In the genomic region with DNA sequence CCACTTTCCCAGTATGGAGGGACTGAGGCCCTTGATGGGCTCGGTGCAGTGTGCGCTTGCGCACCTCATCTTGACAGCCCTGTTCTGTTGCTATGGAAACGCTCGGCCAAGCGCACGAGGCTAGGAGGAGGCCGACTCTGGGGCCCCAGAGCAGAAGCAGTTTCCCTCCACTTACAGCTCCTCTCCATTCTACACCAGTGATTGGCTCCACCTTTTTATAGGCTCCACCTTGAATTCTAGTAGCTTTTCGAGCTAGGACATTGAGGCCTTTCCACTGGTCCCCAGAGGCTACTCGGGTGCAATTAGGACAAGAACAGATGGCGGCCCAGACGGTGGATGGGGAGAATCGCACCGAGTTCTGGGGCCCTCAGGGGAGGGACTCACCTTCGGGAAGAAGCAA, we compare ENCODE assay signal across 10 mouse cellular contexts. TPM values are rescaled to one million over a fixed set of nuclear protein-coding genes. Genes with fewer than 3 reads are reported as not detected.
DNase-seq lines count a peak whose midpoint lies in the region; ATAC-seq lines count a peak whose summit lies in the region.
"Had no signal": no experiment of that assay in that cellular context is flagged by ENCODE, and none has a peak within 500 bp of the region (broad histone marks: within the 10 kb centered on the region; RNA-seq: fewer than 3 reads in every experiment).

No protein-coding gene starts in this region.

- DNase-seq in kidney, postnatal 4 days = peak; percentile 24 to 55
- no peak for DNase-seq in kidney, postnatal 14 days
- peak; percentile 88 for DNase-seq in cerebellum, adult 9-10 months
- DNase-seq in naive thymus-derived CD4-positive, alpha-beta T cell, adult 2 months (ENCODE audit: low read depth) = peak; percentile 29
- DNase-seq in urinary bladder, adult 18-20 months (ENCODE audit: low spot score in 2 of 2) = no peak
- DNase-seq in urinary bladder, postnatal 4 days (ENCODE audit: low spot score in 2 of 2) = no peak
- DNase-seq in urinary bladder, postnatal 36 days (ENCODE audit: low spot score in 2 of 2) = no peak

- 2% methylated on average over 15 of the region's 15 CpGs for whole genome bisulfite sequencing in hindbrain, embryonic 12.5 days

- ATAC-seq in hindbrain, embryonic 12.5 days (ENCODE audit: low FRiP score) = peak; percentile 61
- ATAC-seq: Patski had no signal

- H3K9me3 ChIP-seq in hindbrain, embryonic 12.5 days (replicated peaks) = no peaks in the 10 kb centered on the region

- H3K9ac ChIP-seq in hindbrain, embryonic 12.5 days = peak overlapping the region; percentile 89

- H3K4me1 ChIP-seq in hindbrain, embryonic 12.5 days = peaks cover 31% of the 10 kb centered on the region

- peaks cover 15% of the 10 kb centered on the region; the same call in 1 of the 2 replicates for H3K36me3 ChIP-seq in hindbrain, embryonic 12.5 days

- H3K27ac ChIP-seq in hindbrain, embryonic 12.5 days = peak overlapping the region; percentile 53

- peak overlapping the region; percentile 65 for H3K4me2 ChIP-seq in hindbrain, embryonic 12.5 days (replicated peaks)

- H3K27me3 ChIP-seq in hindbrain, embryonic 12.5 days = peaks cover 68% of the 10 kb centered on the region

- peak overlapping the region; percentile 70 for H3K4me3 ChIP-seq in hindbrain, embryonic 12.5 days

RNA-seq across cellular contexts. Expression of a gene that starts 2.3 kb away (rescaled TPM):
- 36.8 and 37.9 TPM in 2 replicates for polyA plus RNA-seq in hindbrain, embryonic 12.5 days (2016; fragmentation: Nextera tagmentation; extraction: Ambion mirVana)
- polyA plus RNA-seq: heart, postnatal 0 days had no signal

RNA-seq across cellular contexts. Expression of a gene that starts 11.9 kb away (rescaled TPM):
- polyA plus RNA-seq in hindbrain, embryonic 12.5 days (2016; fragmentation: Nextera tagmentation; extraction: Ambion mirVana) = 1.5 and 1.6 TPM in 2 replicates

RNA-seq across cellular contexts. Expression of a gene that starts 26.5 kb away (rescaled TPM):
- polyA plus RNA-seq in hindbrain, embryonic 12.5 days (2016; fragmentation: Nextera tagmentation; extraction: Ambion mirVana) = 7.6 and 8.6 TPM in 2 replicates

RNA-seq across cellular contexts. Expression of a gene that starts 33.1 kb away (rescaled TPM):
- polyA plus RNA-seq in hindbrain, embryonic 12.5 days (2016; fragmentation: Nextera tagmentation; extraction: Ambion mirVana) = 3.7 and 4.2 TPM in 2 replicates

RNA-seq across cellular contexts. Expression of a gene that starts 34.4 kb away (rescaled TPM):
- not detected in 2 replicates for polyA plus RNA-seq in hindbrain, embryonic 12.5 days (2016; fragmentation: Nextera tagmentation; extraction: Ambion mirVana)
- polyA plus RNA-seq: heart, postnatal 0 days had no signal

Comparison
In these comparisons a context has a peak if more than half of its experiments do, and no peak if none do; other contexts are left out.
1. DNase-seq: peak in kidney, postnatal 4 days (2 of 2), cerebellum, adult 9-10 months (single experiment) and naive thymus-derived CD4-positive, alpha-beta T cell, adult 2 months (single experiment); none in kidney, postnatal 14 days (single experiment), urinary bladder, adult 18-20 months (0 of 2), urinary bladder, postnatal 4 days (0 of 2) and urinary bladder, postnatal 36 days (0 of 2).